Mouse (Mus musculus) lung, adult 2 months (tissue): ENCODE data around the gene Zfp189.

Experiments
- CTCF ChIP-seq: fragments of 200-500 bp; IDR thresholded peaks from 2 replicates; pipeline ENCODE4 v1.5.1; 2011; ENCODE audit warnings: mild to moderate bottlenecking, low read length, control low read depth; ENCODE audit not compliant: insufficient read depth
- POLR2A ChIP-seq: fragments of 200-500 bp; IDR thresholded peaks from 2 replicates; pipeline ENCODE4 v1.6.1; 2011; ENCODE audit warnings: low read depth, mild to moderate bottlenecking, control low read depth, low read length, borderline replicate concordance; ENCODE audit errors: extremely low read depth

DNA sequence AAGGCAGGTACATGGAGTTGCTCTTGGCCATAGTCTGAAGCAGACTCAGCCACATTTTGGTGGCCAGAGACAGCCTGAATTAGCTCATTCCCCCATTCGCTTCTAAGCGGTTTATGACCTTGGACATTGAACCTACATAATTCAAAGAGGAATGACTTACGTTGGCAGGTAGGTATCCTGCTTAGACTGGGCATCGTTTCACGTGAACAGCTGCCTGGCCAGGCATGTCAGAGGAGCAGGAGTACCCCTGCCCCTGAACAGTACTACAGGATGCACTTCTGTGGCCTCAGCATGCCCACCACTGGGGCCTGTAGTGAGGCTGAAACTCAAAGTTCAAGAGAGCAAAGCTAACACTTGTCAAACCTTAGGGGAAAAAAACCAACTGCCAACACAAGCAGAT, 32.4 kb downstream of the Zfp189 start:
- no peak for TF ChIP-seq POLR2A
- TF ChIP-seq CTCF: no peak
